Mouse (Mus musculus): ENCODE data around the gene Usf2.

The Usf2 gene

GRCm38 (mm10) chr7:30916713-30917112, 39.9 kb downstream of the Usf2 start:
- no peak for DNase-seq

GRCm38 (mm10) chr7:30914732-30915131, 41.9 kb downstream of the Usf2 start, which contains the start of gene Mag:
Gene Mag (minus strand): TSS chr7:30914873.
- DNase-seq, result no peak

- no peak for DNase-seq
Measured at GRCm38 (mm10) chr7:30909773-30910172, 46.8 kb downstream of the Usf2 start.

GRCm38 (mm10) chr7:30908992-30909431, 47.6 kb downstream of the Usf2 start:
- DNase-seq, result no peak

- peak in 1 of 2 experiments; percentile 24 for DNase-seq
Measured at GRCm38 (mm10) chr7:30908277-30908991, 48.2 kb downstream of the Usf2 start.

- DNase-seq, result peak in 1 of 2 experiments; percentile 20
Measured at GRCm38 (mm10) chr7:30904042-30904441, 52.6 kb downstream of the Usf2 start.
